Mouse (Mus musculus): ENCODE results near the gene Psma5.

DNA sequence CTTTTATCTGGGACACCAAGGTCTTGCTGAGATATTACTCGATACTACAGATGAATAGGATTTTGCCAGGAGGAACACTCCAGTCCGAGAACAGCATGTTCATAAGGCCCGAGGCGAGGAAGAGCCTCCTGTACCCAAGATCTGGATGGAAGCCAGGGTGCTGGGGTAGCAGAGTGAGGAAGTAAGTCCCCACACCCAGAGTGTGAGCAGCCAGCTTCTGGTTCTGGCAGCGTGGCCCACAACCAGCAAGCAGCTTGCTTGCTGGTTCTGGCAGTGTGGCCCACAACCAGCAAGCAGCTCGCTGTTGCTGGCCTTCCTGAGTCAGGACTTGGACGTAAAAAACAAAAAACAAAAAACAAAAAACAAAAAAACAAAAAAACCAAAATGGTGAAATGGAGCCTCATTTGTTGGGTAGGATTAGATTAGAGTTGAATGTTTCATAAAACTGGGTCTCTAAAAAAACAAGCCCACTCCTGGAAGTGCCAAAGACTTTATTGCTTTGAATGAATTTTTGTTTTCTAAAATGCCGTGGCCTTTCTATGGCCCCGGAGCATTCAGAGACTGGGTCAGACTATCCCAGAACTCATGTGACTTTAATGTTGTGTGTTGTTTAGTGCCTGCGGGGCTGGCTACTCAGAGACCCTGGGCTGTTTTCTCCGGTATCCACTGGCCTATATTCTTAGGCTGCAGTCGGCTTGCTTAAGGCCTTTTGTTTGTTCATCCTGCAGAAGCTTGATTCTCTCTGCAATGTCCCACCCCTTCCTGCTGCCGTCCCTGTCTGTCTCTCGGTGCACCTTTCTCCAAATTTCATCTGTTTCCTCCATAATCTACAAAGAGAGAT, 38.9 kb downstream of the Psma5 start:
- TF ChIP-seq E2F4 (IDR thresholded peaks at IDR 0.05; ENCODE audit: insufficient read depth) (no peak), MAX (IDR thresholded peaks at IDR 0.05; ENCODE audit: low read depth) (no peak), TCF12 (IDR thresholded peaks at IDR 0.05; ENCODE audit: insufficient read depth, poor library complexity, severe bottlenecking) (no peak), POLR2A (IDR thresholded peaks at IDR 0.05; ENCODE audit: insufficient read length, low read depth) (no peak)

Data from myocyte (in vitro differentiated cells).